In genomic region chr5:125304245-125304856, GRCm38 (mm10) we compare ENCODE assay signal across 8 mouse cellular contexts. TPM values are rescaled to one million over a fixed set of nuclear protein-coding genes. Genes with fewer than 3 reads are reported as not detected.
DNase-seq lines count a peak whose midpoint lies in the region; ATAC-seq lines count a peak whose summit lies in the region.

No protein-coding gene starts in this region.

- peaks cover 13% of the 10 kb centered on the region; the same call in 1 of the 2 replicates for H3K4me1 ChIP-seq in hindbrain, embryonic 12.5 days
- peaks cover 6% of the 10 kb centered on the region; the same call in 1 of the 2 replicates for H3K4me1 ChIP-seq in limb, embryonic 13.5 days

- H3K4me2 ChIP-seq in hindbrain, embryonic 12.5 days (replicated peaks), result 0 out of 2 replicates have a peak overlapping the region, but pooled peaks have one; percentile 21
- peak overlapping the region; percentile 45 for H3K4me2 ChIP-seq in limb, embryonic 13.5 days (replicated peaks)

- H3K9ac ChIP-seq in hindbrain, embryonic 12.5 days, result no peak overlapping the region
- H3K9ac ChIP-seq in limb, embryonic 13.5 days, result no peak overlapping the region

- no peaks in the 10 kb centered on the region for H3K27me3 ChIP-seq in hindbrain, embryonic 12.5 days
- no peaks in the 10 kb centered on the region for H3K27me3 ChIP-seq in limb, embryonic 13.5 days

- H3K27ac ChIP-seq in hindbrain, embryonic 12.5 days, result no peak overlapping the region
- H3K27ac ChIP-seq in limb, embryonic 13.5 days, result no peak overlapping the region; the same call in 1 of the 2 replicates

- DNase-seq in urinary bladder, postnatal 25 days (ENCODE audit: low spot score), result peak; percentile 17
- no peak for DNase-seq in urinary bladder, adult 2 months (ENCODE audit: low spot score)
- peak; percentile 62 for DNase-seq in neural tube, embryonic 10.5 days (ENCODE audit: extremely low spot score, low spot score)
- no peak for DNase-seq in right cerebral cortex, adult 18-20 months
- DNase-seq in layer of hippocampus, adult 8-10 months (ENCODE audit: low spot score in 2 of 2), result no peak

- peaks cover 16% of the 10 kb centered on the region for H3K36me3 ChIP-seq in hindbrain, embryonic 12.5 days
- peaks cover 27% of the 10 kb centered on the region for H3K36me3 ChIP-seq in limb, embryonic 13.5 days

- WGBS in hindbrain, embryonic 12.5 days, result 26% methylated on average over 18 of the region's 18 CpGs
- 20% methylated on average over 18 of the region's 18 CpGs for whole genome bisulfite sequencing in limb, embryonic 13.5 days

- no peak overlapping the region for H3K4me3 ChIP-seq in hindbrain, embryonic 12.5 days
- peak overlapping the region; percentile 14 for H3K4me3 ChIP-seq in limb, embryonic 13.5 days

- no peaks in the 10 kb centered on the region for H3K9me3 ChIP-seq in hindbrain, embryonic 12.5 days (replicated peaks)
- peaks cover 3% of the 10 kb centered on the region; the same call in 1 of the 2 replicates for H3K9me3 ChIP-seq in limb, embryonic 13.5 days

- peak; percentile 57 for ATAC-seq in hindbrain, embryonic 12.5 days (ENCODE audit: low FRiP score)
- ATAC-seq in limb, embryonic 13.5 days (ENCODE audit: low FRiP score, low read depth), result peak; percentile 69
- no peak for ATAC-seq in frontal cortex, adult (ENCODE audit: low TSS enrichment)

RNA-seq across cellular contexts. Expression of gene Scarb1, which starts 36.5 kb away (rescaled TPM):
- polyA plus RNA-seq in urinary bladder, adult 2 months (2012; rRNA removed), result 75.6 and 92.2 TPM in 2 replicates
- polyA plus RNA-seq in hindbrain, embryonic 12.5 days (2016; fragmentation: Nextera tagmentation; extraction: Ambion mirVana), result 28.6 and 29.7 TPM in 2 replicates
- polyA plus RNA-seq in limb, embryonic 13.5 days (2015; fragmentation: Nextera tagmentation; extraction: Ambion mirVana), result 44.3 and 44.4 TPM in 2 replicates
- 10 to 100 TPM; 27.9 to 38.7 (median 34.3) TPM for total RNA-seq in layer of hippocampus, adult 8-10 months (2022)

Comparison
In these comparisons a context has a peak if more than half of its experiments do, and no peak if none do; other contexts are left out.
1. DNase-seq: peak in urinary bladder, postnatal 25 days (single experiment) and neural tube, embryonic 10.5 days (single experiment); none in urinary bladder, adult 2 months (single experiment), right cerebral cortex, adult 18-20 months (single experiment) and layer of hippocampus, adult 8-10 months (0 of 2).